Mouse (Mus musculus) CH12.LX (cell line): ENCODE measurements around the gene Gstt4. TPM values are rescaled to one million over a fixed set of nuclear protein-coding genes. Genes with fewer than 3 reads are reported as not detected.

Experiments
- DNase-seq: peaks from one replicate; pipeline ENCODE4 v3.0.0-alpha.2; 2013; ENCODE audit errors: extremely low read depth
- H3K27ac ChIP-seq: 2 replicates; pipeline ENCODE4 v1.5.1; 2012; ENCODE audit warnings: low read depth, mild to moderate bottlenecking, control low read depth, moderate library complexity; ENCODE audit not compliant: insufficient read depth
- H3K27me3 ChIP-seq: replicated peaks from 2 replicates; pipeline ENCODE3; 2012; ENCODE audit warnings: inconsistent platforms
- H3K36me3 ChIP-seq, 2 experiments: replicated peaks in 1 of 2; 2 replicates each; pipeline versions ENCODE3 to v1.6.1; 2012; ENCODE audit warnings: inconsistent platforms in 1 of 2, low read length in 1 of 2, mild to moderate bottlenecking in 1 of 2, mixed read lengths in 1 of 2, moderate library complexity in 1 of 2; ENCODE audit not compliant: control insufficient read depth in 1 of 2, insufficient read depth in 1 of 2
- H3K4me1 ChIP-seq, 2 experiments: 2 replicates each; pipeline ENCODE4 v1.6.1; 2012; ENCODE audit warnings: inconsistent platforms in 1 of 2, moderate library complexity in 1 of 2; ENCODE audit not compliant: insufficient read depth in 2 of 2, control insufficient read depth in 1 of 2
- H3K4me2 ChIP-seq: 2 replicates; pipeline ENCODE4 v1.6.1; 2012; ENCODE audit warnings: low read depth, mild to moderate bottlenecking, control low read depth; ENCODE audit not compliant: poor library complexity, insufficient read depth, severe bottlenecking
- H3K4me3 ChIP-seq, 3 experiments: fragments of 150-350 bp in 1 of 3; sonication (generic) in 1 of 3; replicated peaks in 1 of 3; 2 replicates each; pipeline versions ENCODE3 to v1.5.1; 2011 to 2012; ENCODE audit warnings: low read depth in 2 of 3, low read length in 2 of 3, mild to moderate bottlenecking in 2 of 3, moderate library complexity in 2 of 3, control low read depth in 1 of 3, improper control_type of control experiment in 1 of 3, inconsistent platforms in 1 of 3, mixed read lengths in 1 of 3; ENCODE audit not compliant: poor library complexity in 1 of 3
- H3K79me2 ChIP-seq: replicated peaks from 2 replicates; pipeline ENCODE4 v1.6.1; 2012; ENCODE audit warnings: mild to moderate bottlenecking, moderate library complexity; ENCODE audit not compliant: control insufficient read depth, poor library complexity, insufficient read depth, severe bottlenecking; ENCODE audit errors: extremely low read depth
- H3K9ac ChIP-seq: 2 replicates; pipeline ENCODE4 v1.6.1; 2012; ENCODE audit warnings: low read depth, mild to moderate bottlenecking, control low read depth, moderate library complexity; ENCODE audit not compliant: insufficient read depth
- H3K9me3 ChIP-seq: replicated peaks from 2 replicates; pipeline ENCODE3; 2012; ENCODE audit warnings: low read length, inconsistent platforms, mixed read lengths
- CHD1 ChIP-seq: IDR thresholded peaks from 2 replicates; pipeline ENCODE4 v1.6.1; 2012; ENCODE audit warnings: low read depth, low read length, improper control_type of control experiment, inconsistent platforms
- CTCF ChIP-seq, 2 experiments: IDR thresholded peaks in 1 of 2; conservative IDR thresholded peaks in 1 of 2; 2 replicates each; pipeline ENCODE4 v1.5.1; 2011 to 2012; ENCODE audit warnings: low read depth in 2 of 2, low read length in 2 of 2, improper control_type of control experiment in 1 of 2, inconsistent platforms in 1 of 2, mild to moderate bottlenecking in 1 of 2, moderate library complexity in 1 of 2
- E2F4 ChIP-seq: IDR thresholded peaks from 2 replicates; pipeline ENCODE4 v1.6.1; 2011; ENCODE audit warnings: low read depth, low read length, improper control_type of control experiment; ENCODE audit not compliant: insufficient replicate concordance
- ETS1 ChIP-seq: conservative IDR thresholded peaks from 2 replicates; pipeline ENCODE4 v1.6.1; 2012; ENCODE audit warnings: low read depth, mild to moderate bottlenecking, inconsistent platforms, low read length, improper control_type of control experiment, moderate library complexity
- GABPA ChIP-seq: IDR thresholded peaks from 2 replicates; pipeline ENCODE4 v1.6.1; 2012; ENCODE audit warnings: low read depth, low read length, improper control_type of control experiment, inconsistent platforms; ENCODE audit not compliant: insufficient replicate concordance
- HCFC1 ChIP-seq: IDR thresholded peaks from 2 replicates; pipeline ENCODE4 v1.6.1; 2012; ENCODE audit warnings: low read depth, mild to moderate bottlenecking, inconsistent platforms, low read length, improper control_type of control experiment
- IRF4 ChIP-seq: IDR thresholded peaks from 2 replicates; pipeline ENCODE4 v1.6.1; 2014; ENCODE audit warnings: low read depth, mild to moderate bottlenecking, inconsistent platforms, low read length, improper control_type of control experiment
- JUND ChIP-seq: conservative IDR thresholded peaks from 2 replicates; pipeline ENCODE4 v1.6.1; 2011; ENCODE audit warnings: low read depth, low read length, improper control_type of control experiment
- KAT2A ChIP-seq: IDR thresholded peaks from 2 replicates; pipeline ENCODE4 v1.6.1; 2012; ENCODE audit warnings: low read length, improper control_type of control experiment, inconsistent platforms; ENCODE audit not compliant: insufficient replicate concordance
- MAX ChIP-seq: IDR thresholded peaks from 2 replicates; pipeline ENCODE4 v1.6.1; 2011; ENCODE audit warnings: low read length, improper control_type of control experiment
- MEF2A ChIP-seq: IDR thresholded peaks from 2 replicates; pipeline ENCODE4 v1.6.1; 2014; ENCODE audit warnings: low read depth, mild to moderate bottlenecking, inconsistent platforms, low read length, improper control_type of control experiment, borderline replicate concordance
- MXI1 ChIP-seq: IDR thresholded peaks from 2 replicates; pipeline ENCODE4 v1.6.1; 2011; ENCODE audit warnings: mild to moderate bottlenecking, low read depth, low read length, improper control_type of control experiment
- NELFE ChIP-seq: IDR thresholded peaks from 2 replicates; pipeline ENCODE4 v1.6.1; 2011; ENCODE audit warnings: low read depth, low read length, improper control_type of control experiment
- NRF1 ChIP-seq: IDR thresholded peaks from 2 replicates; pipeline ENCODE4 v1.6.1; 2014; ENCODE audit warnings: low read depth, mild to moderate bottlenecking, inconsistent platforms, low read length, improper control_type of control experiment, moderate library complexity
- PAX5 ChIP-seq: IDR thresholded peaks from 2 replicates; pipeline ENCODE4 v1.6.1; 2012; ENCODE audit warnings: low read length, inconsistent platforms, mixed read lengths
- POLR2A ChIP-seq: IDR thresholded peaks from 2 replicates; pipeline ENCODE4 v1.6.1; 2011; ENCODE audit warnings: low read depth, mild to moderate bottlenecking, improper control_type of control experiment, low read length
- RAD21 ChIP-seq: IDR thresholded peaks from 2 replicates; pipeline ENCODE4 v1.6.1; 2011; ENCODE audit warnings: low read depth, mild to moderate bottlenecking, low read length, improper control_type of control experiment, moderate library complexity
- SIN3A ChIP-seq: IDR thresholded peaks from 2 replicates; pipeline ENCODE4 v1.6.1; 2012; ENCODE audit warnings: low read length, improper control_type of control experiment, inconsistent platforms
- UBTF ChIP-seq: IDR thresholded peaks from 2 replicates; pipeline ENCODE4 v1.6.1; 2012; ENCODE audit warnings: low read depth, mild to moderate bottlenecking, inconsistent platforms, low read length, improper control_type of control experiment, moderate library complexity
- USF1 ChIP-seq: IDR thresholded peaks from 2 replicates; pipeline ENCODE4 v1.6.1; 2014; ENCODE audit warnings: low read depth, mild to moderate bottlenecking, inconsistent platforms, low read length, improper control_type of control experiment
- USF2 ChIP-seq: conservative IDR thresholded peaks from 2 replicates; pipeline ENCODE4 v1.6.1; 2011; ENCODE audit warnings: low read depth, low read length, improper control_type of control experiment
- ZMIZ1 ChIP-seq: IDR thresholded peaks from 2 replicates; pipeline ENCODE4 v1.6.1; 2012; ENCODE audit warnings: low read depth, mild to moderate bottlenecking, inconsistent platforms, low read length, improper control_type of control experiment
- dilution Hi-C: fragments of 300-500 bp; cut with MboI; formaldehyde crosslinking; loops from 2 replicates; pipeline ENCODE4 v1.14.3; 2020; ENCODE audit warnings: low sequenced_read_pairs; ENCODE audit not compliant: extremely low pct_unique_long_range_greater_than_20kb, extremely low pct_ligation_motif_present
- in situ Hi-C: fragments of 300-500 bp; cut with MboI; formaldehyde crosslinking; loops from 3 replicates; pipeline ENCODE4 v1.14.3; 2019; ENCODE audit warnings: low sequenced_read_pairs, low pct_ligation_motif_present, low pct_unique_long_range_greater_than_20kb, mixed read lengths
- polyA plus RNA-seq: library from polyadenylated mRNA; unstranded; fragments of >175 nt; gene quantifications from 2 replicates; pipeline ENCODE4 v1.2.1, GENCODE M21; 2012; ENCODE audit warnings: low read depth; ENCODE audit not compliant: insufficient read length
- total RNA-seq, 2 experiments: library from RNA; depleted of rRNA; stranded (reverse); fragments of 300-350 nt in 1 of 2; fragments of >200 nt in 1 of 2; gene quantifications; 2 replicates each; pipeline ENCODE4 v1.2.3; 2012 to 2014

Gene Gstt4
- total and polyA plus RNA-seq, 3 experiments = 0.21 to 0.80 (median 0.42) TPM

DNA sequence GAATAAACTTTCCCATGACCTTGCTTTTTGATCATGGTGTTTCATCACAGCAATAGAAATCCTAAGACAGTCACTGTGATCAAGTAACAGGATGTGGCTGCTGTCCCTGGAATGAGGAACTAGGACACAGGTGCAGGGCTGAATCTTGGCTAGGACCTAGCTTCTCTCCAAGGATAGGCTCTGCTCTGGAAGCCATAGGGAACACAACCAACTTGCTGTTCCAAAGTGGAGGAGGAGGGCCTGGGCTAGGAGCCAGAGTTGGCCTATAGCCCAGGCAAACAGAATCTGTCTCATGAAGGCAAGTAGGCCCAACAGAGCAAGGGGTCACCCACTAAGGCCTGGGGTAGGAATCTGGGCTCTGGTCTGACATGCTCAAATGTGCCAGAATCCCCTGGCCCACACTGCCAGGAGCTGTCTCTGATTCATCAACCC, 6.2 kb upstream of the Gstt4 start:
- DNase-seq = no peak
- Histone ChIP-seq H3K4me3 (no peak overlapping the region), H3K36me3 (peaks cover 0 to 12% of the 10 kb centered on the region in 2 experiments), H3K9ac (no peak overlapping the region), H3K9me3 (peaks cover 33% of the 10 kb centered on the region), H3K4me1 (peaks cover 3 to 54% of the 10 kb centered on the region in 2 experiments; a peak in 2 of 4 replicates), H3K4me2 (no peak overlapping the region), H3K27ac (no peak overlapping the region), H3K27me3 (no peaks in the 10 kb centered on the region), H3K79me2 (no peaks in the 10 kb centered on the region)
- dilution Hi-C loops (no loop called here), in situ Hi-C loops (loop anchor here (5.0 kb wide), 1 partner anchor 46 kb away; the partner anchor contains the start of genes Gm20441 and Gstt3)
- no peak for TF ChIP-seq RAD21
- no peak for TF ChIP-seq NRF1
- no peak for TF ChIP-seq USF2
- TF ChIP-seq MAX = no peak
- TF ChIP-seq IRF4 = no peak
- no peak for TF ChIP-seq CHD1
- TF ChIP-seq USF1 = no peak
- TF ChIP-seq JUND = no peak
- TF ChIP-seq UBTF = no peak
- TF ChIP-seq KAT2A = no peak
- no peak for TF ChIP-seq E2F4
- no peak for TF ChIP-seq SIN3A
- no peak for TF ChIP-seq ZMIZ1
- no peak for TF ChIP-seq MXI1
- TF ChIP-seq POLR2A = no peak
- no peak for TF ChIP-seq HCFC1
- TF ChIP-seq ETS1 = no peak
- no peak for TF ChIP-seq MEF2A
- no peak for TF ChIP-seq GABPA
- no peak for TF ChIP-seq PAX5

DNA sequence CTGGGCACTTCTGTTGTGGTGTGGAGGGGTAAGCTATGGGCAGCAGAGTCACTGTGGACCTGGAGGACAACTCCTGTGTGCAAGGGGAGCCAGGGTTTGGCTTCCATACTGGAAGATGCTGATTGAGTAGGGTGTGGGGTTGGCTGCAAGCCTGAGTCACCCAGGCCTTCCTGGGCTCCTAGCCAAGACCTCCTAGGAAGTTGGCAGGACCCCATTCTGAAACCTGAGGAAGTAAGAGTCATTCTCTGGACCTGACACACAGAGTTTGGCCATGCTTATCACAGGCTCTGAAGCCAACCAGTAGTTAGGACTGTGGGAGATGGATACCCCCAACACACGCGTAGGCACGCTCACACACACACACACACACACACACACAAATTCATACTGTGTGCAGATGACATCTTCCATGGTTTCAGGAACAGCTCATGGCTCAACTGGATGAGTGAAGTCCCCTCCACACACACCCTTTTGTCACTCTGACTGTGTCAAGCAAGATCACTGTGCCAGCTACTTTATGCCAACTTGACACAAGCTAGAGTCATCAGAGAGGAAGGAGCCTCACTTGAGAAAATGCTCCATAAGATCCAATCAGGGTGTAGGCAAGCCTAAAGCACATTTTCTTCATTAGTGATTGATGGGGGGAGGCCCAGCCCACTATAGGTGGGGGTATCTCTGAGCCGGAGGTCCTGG, 5.5 kb upstream of the Gstt4 start:
- peaks cover 3 to 53% of the 10 kb centered on the region in 2 experiments; a peak in 2 of 4 replicates for H3K4me1 ChIP-seq
- in situ Hi-C loops (loop anchor here (5.0 kb wide), 1 partner anchor 46 kb away; the partner anchor contains the start of genes Gm20441 and Gstt3), dilution Hi-C loops (no loop called here)
- no peak overlapping the region for H3K27ac ChIP-seq
- H3K4me3 ChIP-seq = no peak overlapping the region
- H3K9ac ChIP-seq = no peak overlapping the region
- no peak overlapping the region for H3K4me2 ChIP-seq
- TF ChIP-seq MEF2A = no peak
- no peak for TF ChIP-seq NELFE
- TF ChIP-seq CTCF (conservative IDR thresholded peaks at IDR 0.05 in 1 of 2, IDR thresholded peaks at IDR 0.05 in 1 of 2; ENCODE audit: low read depth in 2 of 2, low read length in 2 of 2) = no peak
- TF ChIP-seq JUND = no peak
- no peaks in the 10 kb centered on the region for H3K79me2 ChIP-seq
- peaks cover 0 to 12% of the 10 kb centered on the region in 2 experiments for H3K36me3 ChIP-seq
- DNase-seq = no peak
- peaks cover 36% of the 10 kb centered on the region for H3K9me3 ChIP-seq
- no peaks in the 10 kb centered on the region for H3K27me3 ChIP-seq
